Mouse (Mus musculus) liver, embryonic 14.5 days (tissue): Measurements from ENCODE around the gene Fam135a. TPM values are rescaled to one million over a fixed set of nuclear protein-coding genes. Genes with fewer than 3 reads are reported as not detected.
"Not testable (repeated sequence)": the region's sequence is repeated elsewhere in the genome, so short reads cannot be mapped to it uniquely, and the experiment has no call there.

Source experiments
- ATAC-seq: fragments of 200-750 bp; cut with Nextera tagmentation; 2 replicates; pipeline ENCODE4 v1.8.0; 2017; ENCODE audit warnings: moderate number of reproducible peaks, mild to moderate bottlenecking, moderate library complexity; ENCODE audit not compliant: insufficient read depth
- DNase-seq, 3 experiments: peaks; one replicate each; pipeline ENCODE4 v3.0.0-alpha.2; 2012 to 2013; ENCODE audit warnings: low read depth in 3 of 3, low spot score in 3 of 3
- H3K27ac ChIP-seq: fragments of 300-500 bp; sonication (generic); 2 replicates; pipeline ENCODE4 v1.5.1; 2014; ENCODE audit warnings: moderate library complexity, mild to moderate bottlenecking, control low read depth, inconsistent platforms
- H3K27me3 ChIP-seq: fragments of 300-500 bp; sonication (generic); 2 replicates; pipeline ENCODE4 v1.6.1; 2014; ENCODE audit warnings: mild to moderate bottlenecking, low read length, moderate library complexity; ENCODE audit not compliant: control insufficient read depth, insufficient read depth
- H3K36me3 ChIP-seq: fragments of 300-500 bp; sonication (generic); replicated peaks from 2 replicates; pipeline ENCODE4 v1.6.1; 2014; ENCODE audit warnings: low read depth; ENCODE audit not compliant: control insufficient read depth, insufficient read depth
- H3K4me1 ChIP-seq, 2 experiments: fragments of 200-500 bp in 1 of 2; fragments of 300-500 bp in 1 of 2; sonication (generic) in 1 of 2; replicated peaks; 2 replicates each; pipeline ENCODE4 v1.6.1; 2012 to 2014; ENCODE audit warnings: antibody characterized with exemption in 1 of 2, inconsistent platforms in 1 of 2, low read length in 1 of 2; ENCODE audit not compliant: control insufficient read depth in 2 of 2, insufficient read depth in 2 of 2
- H3K4me2 ChIP-seq: fragments of 300-500 bp; sonication (generic); 2 replicates; pipeline ENCODE4 v1.6.1; 2014; ENCODE audit warnings: low read depth, mild to moderate bottlenecking, control low read depth, moderate library complexity
- H3K4me3 ChIP-seq, 2 experiments: fragments of 200-500 bp in 1 of 2; fragments of 300-500 bp in 1 of 2; sonication (generic) in 1 of 2; 2 replicates each; pipeline ENCODE4 v1.5.1; 2012 to 2014; ENCODE audit warnings: low read depth in 2 of 2, low read length in 2 of 2, mild to moderate bottlenecking in 2 of 2, control low read depth in 1 of 2, inconsistent platforms in 1 of 2, moderate library complexity in 1 of 2; ENCODE audit not compliant: insufficient read depth in 1 of 2
- H3K9ac ChIP-seq: fragments of 300-500 bp; sonication (generic); replicated peaks from 2 replicates; pipeline ENCODE4 v1.6.1; 2014; ENCODE audit warnings: mild to moderate bottlenecking, control low read depth, moderate library complexity
- H3K9me3 ChIP-seq: fragments of 300-500 bp; sonication (generic); 2 replicates; pipeline ENCODE4 v1.6.1; 2016; ENCODE audit warnings: low read length, mixed read lengths; ENCODE audit not compliant: control insufficient read depth
- CTCF ChIP-seq: IDR thresholded peaks from 2 replicates; pipeline ENCODE4 v1.5.1; 2016; ENCODE audit warnings: antibody characterized with exemption, low read depth, control low read depth
- EP300 ChIP-seq: IDR thresholded peaks from 2 replicates; pipeline ENCODE4 v1.6.1; 2016; ENCODE audit warnings: antibody characterized with exemption, low read depth
- WGBS: fragments of 180-500 bp; shearing (Covaris S2); extraction: QIAGEN DNeasy Blood & Tissue Kit; methylation state at CpG from one replicate; pipeline ENCODE4 v1.1.7; 2014; ENCODE audit not compliant: insufficient replicate concordance; 5-methylcytosine and 5-hydroxymethylcytosine counted together
- polyA plus RNA-seq, 2 experiments: library from polyadenylated mRNA; depleted of rRNA in 1 of 2; stranded (reverse) in 1 of 2; unstranded in 1 of 2; fragments of >200 nt; fragmentation: Nextera tagmentation in 1 of 2; extraction: Ambion mirVana in 1 of 2; gene quantifications; 2 replicates each; pipeline versions ENCODE4 v1.2.1 to v1.2.3; 2012 to 2014

Fam135a gene
- polyA plus RNA-seq, 2 experiments: 3.3 to 5.1 TPM

GRCm38 (mm10) chr1:23997493-23997892, 102.6 kb downstream of the Fam135a start:
- TF ChIP-seq CTCF (no peak), EP300 (no peak)
- H3K4me2 ChIP-seq: no peak overlapping the region
- DNase-seq (no peak), ATAC-seq (no peak)
- H3K4me3 ChIP-seq: no peak overlapping the region
- no peaks in the 10 kb centered on the region for H3K36me3 ChIP-seq
- no peaks in the 10 kb centered on the region for H3K9me3 ChIP-seq
- H3K4me1 ChIP-seq: peaks cover 0 to 17% of the 10 kb centered on the region in 2 experiments; a peak in 3 of 4 replicates
- H3K9ac ChIP-seq: no peak overlapping the region
- 68% methylated on average over 3 of the region's 3 CpGs for WGBS
- H3K27ac ChIP-seq: no peak overlapping the region
- no peaks in the 10 kb centered on the region for H3K27me3 ChIP-seq

- WGBS: 80% methylated on average over 4 of the region's 4 CpGs
- Histone ChIP-seq H3K27me3 (no peaks in the 10 kb centered on the region), H3K4me2 (no peak overlapping the region)
These were observed 104.7 kb downstream of the Fam135a start for GRCm38 (mm10) chr1:23995420-23995819.

GRCm38 (mm10) chr1:23983118-23983517, 117.0 kb downstream of the Fam135a start:
- Histone ChIP-seq H3K9ac (no peak overlapping the region), H3K4me1 (no peaks in the 10 kb centered on the region), H3K4me3 (no peak overlapping the region), H3K36me3 (no peaks in the 10 kb centered on the region), H3K27ac (no peak overlapping the region), H3K27me3 (no peaks in the 10 kb centered on the region), H3K4me2 (no peak overlapping the region), H3K9me3 (no peaks in the 10 kb centered on the region)
- ATAC-seq (no peak), DNase-seq (no peak)
- 42% methylated on average over 3 of the region's 3 CpGs for WGBS
- TF ChIP-seq EP300 (no peak), CTCF (no peak)

More at GRCm38 (mm10) chr1:23995420-23995819, 104.7 kb downstream of the Fam135a start:
- Histone ChIP-seq H3K9ac (no peak overlapping the region), H3K9me3 (no peaks in the 10 kb centered on the region), H3K36me3 (no peaks in the 10 kb centered on the region), H3K27ac (no peak overlapping the region), H3K4me3 (no peak overlapping the region), H3K4me1 (peaks cover 0 to 17% of the 10 kb centered on the region in 2 experiments; a peak in 3 of 4 replicates)
- ATAC-seq (no peak), DNase-seq (no peak)
- TF ChIP-seq CTCF: 0 out of 2 replicates have a peak, but pooled peaks have one; percentile 18
- no peak for TF ChIP-seq EP300

GRCm38 (mm10) chr1:23978281-23978680, 121.9 kb downstream of the Fam135a start:
- DNase-seq (no peak), ATAC-seq (no peak)
- no peaks in the 10 kb centered on the region for H3K27me3 ChIP-seq
- H3K27ac ChIP-seq: no peak overlapping the region
- H3K9me3 ChIP-seq: no peaks in the 10 kb centered on the region
- no peak overlapping the region for H3K4me3 ChIP-seq
- no peaks in the 10 kb centered on the region for H3K4me1 ChIP-seq
- no peaks in the 10 kb centered on the region for H3K36me3 ChIP-seq
- no peak for TF ChIP-seq EP300
- no peak for TF ChIP-seq CTCF
- no peak overlapping the region for H3K4me2 ChIP-seq
- H3K9ac ChIP-seq: no peak overlapping the region
- WGBS: 63% methylated on average over 6 of the region's 6 CpGs

- H3K4me2 ChIP-seq, H3K36me3 ChIP-seq, H3K4me3 ChIP-seq, H3K4me1 ChIP-seq, H3K9me3 ChIP-seq, H3K27me3 ChIP-seq, ATAC-seq, DNase-seq, H3K27ac ChIP-seq, H3K9ac ChIP-seq: not testable (repeated sequence)
- 65% methylated on average over 3 of the region's 4 CpGs for WGBS
These were observed 129.0 kb downstream of the Fam135a start for GRCm38 (mm10) chr1:23971159-23971558.
